Mouse (Mus musculus) embryonic facial prominence, embryonic 14.5 days (tissue): Measurements from ENCODE around the gene Mapk14. TPM values are rescaled to one million over a fixed set of nuclear protein-coding genes. Genes with fewer than 3 reads are reported as not detected.

ENCODE experiments used
- ATAC-seq: fragments of 200-750 bp; cut with Nextera tagmentation; 2 replicates; pipeline ENCODE4 v1.8.0; 2017; ENCODE audit warnings: low read depth, moderate number of reproducible peaks, moderate TSS enrichment
- DNase-seq: peaks from one replicate; pipeline ENCODE4 v3.0.0-alpha.2; 2015; ENCODE audit warnings: low spot score
- H3K27ac ChIP-seq: fragments of 300-500 bp; sonication (generic); replicated peaks from 2 replicates; pipeline ENCODE4 v1.5.1; 2014; ENCODE audit warnings: low read depth, mild to moderate bottlenecking, low read length, moderate library complexity
- H3K27me3 ChIP-seq: fragments of 300-500 bp; sonication (generic); replicated peaks from 2 replicates; pipeline ENCODE4 v1.6.1; 2014; ENCODE audit warnings: low read length; ENCODE audit not compliant: control insufficient read depth, insufficient read depth
- H3K36me3 ChIP-seq: fragments of 300-500 bp; sonication (generic); 2 replicates; pipeline ENCODE4 v1.6.1; 2014; ENCODE audit warnings: low read length, mixed read lengths; ENCODE audit not compliant: control insufficient read depth, insufficient read depth
- H3K4me1 ChIP-seq: fragments of 300-500 bp; sonication (generic); 2 replicates; pipeline ENCODE4 v1.6.1; 2014; ENCODE audit warnings: antibody characterized with exemption, low read length; ENCODE audit not compliant: control insufficient read depth, insufficient read depth
- H3K4me2 ChIP-seq: fragments of 300-500 bp; sonication (generic); 2 replicates; pipeline ENCODE4 v1.6.1; 2014; ENCODE audit warnings: low read depth, mild to moderate bottlenecking, low read length, moderate library complexity, mixed read lengths
- H3K4me3 ChIP-seq: fragments of 300-500 bp; sonication (generic); 2 replicates; pipeline ENCODE4 v1.5.1; 2014; ENCODE audit warnings: low read depth, mild to moderate bottlenecking, low read length
- H3K9ac ChIP-seq: fragments of 300-500 bp; sonication (generic); 2 replicates; pipeline ENCODE4 v1.6.1; 2014; ENCODE audit warnings: low read depth, mild to moderate bottlenecking, low read length, moderate library complexity, mixed read lengths
- H3K9me3 ChIP-seq: fragments of 300-500 bp; sonication (generic); 2 replicates; pipeline ENCODE4 v1.6.1; 2016; ENCODE audit warnings: low read length; ENCODE audit not compliant: control insufficient read depth
- WGBS: fragments of 180-500 bp; shearing (Covaris S2); extraction: QIAGEN DNeasy Blood & Tissue Kit; methylation state at CpG from one replicate; pipeline ENCODE4 v1.1.7; 2014; 5-methylcytosine and 5-hydroxymethylcytosine counted together
- polyA plus RNA-seq: library from polyadenylated mRNA; unstranded; fragments of >200 nt; fragmentation: Nextera tagmentation; extraction: Ambion mirVana; gene quantifications from 2 replicates; pipeline ENCODE4 v1.2.1, GENCODE M21; 2014

The Mapk14 gene
- polyA plus RNA-seq, 1 experiment from 2014 or later: 52.8 TPM

DNA sequence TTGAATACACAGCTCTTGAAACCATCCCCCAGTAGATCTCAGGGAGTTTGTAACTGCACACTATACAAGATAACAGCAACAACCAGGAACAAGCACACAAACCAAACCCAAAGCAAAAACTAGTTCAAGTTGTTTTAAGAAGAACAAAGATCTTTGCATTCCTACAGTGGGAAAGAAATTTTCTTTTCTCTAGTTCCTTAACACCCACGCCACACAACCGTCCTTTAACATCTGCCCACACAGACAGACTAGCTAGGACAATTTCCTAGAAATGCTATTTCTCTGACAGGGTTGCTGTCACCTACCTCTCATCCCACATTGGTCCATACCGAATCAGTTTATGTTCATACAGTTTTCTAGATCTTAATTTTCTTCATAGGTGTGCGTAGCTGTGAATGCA lies 105.9 kb downstream of the Mapk14 start:
- no peak for DNase-seq
- Histone ChIP-seq H3K27me3 (no peaks in the 10 kb centered on the region), H3K4me1 (no peaks in the 10 kb centered on the region), H3K9ac (no peak overlapping the region), H3K36me3 (no peaks in the 10 kb centered on the region), H3K27ac (no peak overlapping the region), H3K9me3 (no peaks in the 10 kb centered on the region), H3K4me2 (no peak overlapping the region), H3K4me3 (no peak overlapping the region)
- 91% methylated on average over 4 of the region's 4 CpGs for WGBS
- ATAC-seq: no peak

Other genes starting within 250 kb of the Mapk14 start
- 8.4 and 11.7 TPM in 2 replicates for gene Fkbp5, start 173.8 kb upstream of the Mapk14 start, polyA plus RNA-seq
- gene Armc12, start 160.5 kb upstream of the Mapk14 start, polyA plus RNA-seq: not detected in 2 replicates
- not detected in 2 replicates for gene Clpsl2, start 141.9 kb upstream of the Mapk14 start, polyA plus RNA-seq
- gene Clps, start 130.6 kb upstream of the Mapk14 start, polyA plus RNA-seq: not detected in 2 replicates
- gene Lhfpl5, start 115.7 kb upstream of the Mapk14 start, polyA plus RNA-seq: 0.31 and 0.70 TPM in 2 replicates
- 89.1 and 92.4 TPM in 2 replicates for gene Srpk1, start 68.6 kb upstream of the Mapk14 start, polyA plus RNA-seq
- 0.58 and 0.90 TPM in 2 replicates for gene Slc26a8, start 1.1 kb upstream of the Mapk14 start, polyA plus RNA-seq
- 1.5 and 2.1 TPM in 2 replicates for gene AC170998.1, start 34.8 kb downstream of the Mapk14 start, polyA plus RNA-seq
- 31.8 and 33.5 TPM in 2 replicates for gene Mapk13, start 78.0 kb downstream of the Mapk14 start, polyA plus RNA-seq
- 10.0 and 10.2 TPM in 2 replicates for gene Brpf3, start 109.8 kb downstream of the Mapk14 start, polyA plus RNA-seq
- 1.5 and 1.8 TPM in 2 replicates for gene Pnpla1, start 167.1 kb downstream of the Mapk14 start, polyA plus RNA-seq
- 0.08 and 0.47 TPM in 2 replicates for gene 4930539E08Rik, start 224.0 kb downstream of the Mapk14 start, polyA plus RNA-seq